Mouse (Mus musculus) E14TG2a.4 (cell line): ENCODE measurements at regions not wholly inside any gene's neighbourhood (a gene's known extent, or its start where the extent isn't known, plus 50 kb on each side); places are given as distances from the start of the nearest gene placed in this dataset.

Source experiments
- H3K27me3 ChIP-seq: 2 replicates; pipeline ENCODE4 v1.6.1; 2014; ENCODE audit warnings: low read length, control low read depth; ENCODE audit not compliant: insufficient read depth
- H3K36me3 ChIP-seq: 2 replicates; pipeline ENCODE4 v1.6.1; 2014; ENCODE audit warnings: low read length, control low read depth; ENCODE audit not compliant: insufficient read depth
- H3K4me1 ChIP-seq: replicated peaks from 2 replicates; pipeline ENCODE4 v1.6.1; 2014; ENCODE audit warnings: low read depth, low read length, control low read depth
- H3K4me3 ChIP-seq: replicated peaks from 2 replicates; pipeline ENCODE4 v1.5.1; 2014; ENCODE audit warnings: mild to moderate bottlenecking, low read length
- H3K9me3 ChIP-seq: 2 replicates; pipeline ENCODE4 v1.6.1; 2014; ENCODE audit warnings: low read length, control low read depth
- CTCF ChIP-seq: conservative IDR thresholded peaks from 2 replicates; pipeline ENCODE4 v1.5.1; 2014; ENCODE audit warnings: low read length
- NANOG ChIP-seq: IDR thresholded peaks from 2 replicates; pipeline ENCODE4 v1.6.1; 2014; ENCODE audit warnings: borderline replicate concordance, low read length, mixed read lengths
- POU5F1 ChIP-seq: IDR thresholded peaks from 2 replicates; pipeline ENCODE4 v1.6.1; 2014; ENCODE audit warnings: low read length, borderline replicate concordance

- no peaks in the 10 kb centered on the region for H3K36me3 ChIP-seq
- H3K4me1 ChIP-seq = no peaks in the 10 kb centered on the region
- TF ChIP-seq POU5F1 (no peak), NANOG (no peak), CTCF (no peak)
- no peak overlapping the region for H3K4me3 ChIP-seq
- H3K27me3 ChIP-seq = no peaks in the 10 kb centered on the region
- no peaks in the 10 kb centered on the region for H3K9me3 ChIP-seq
Observed at GRCm38 (mm10) chrX:62176011-62176410, 107.3 kb upstream of the 4933402E13Rik start.

DNA sequence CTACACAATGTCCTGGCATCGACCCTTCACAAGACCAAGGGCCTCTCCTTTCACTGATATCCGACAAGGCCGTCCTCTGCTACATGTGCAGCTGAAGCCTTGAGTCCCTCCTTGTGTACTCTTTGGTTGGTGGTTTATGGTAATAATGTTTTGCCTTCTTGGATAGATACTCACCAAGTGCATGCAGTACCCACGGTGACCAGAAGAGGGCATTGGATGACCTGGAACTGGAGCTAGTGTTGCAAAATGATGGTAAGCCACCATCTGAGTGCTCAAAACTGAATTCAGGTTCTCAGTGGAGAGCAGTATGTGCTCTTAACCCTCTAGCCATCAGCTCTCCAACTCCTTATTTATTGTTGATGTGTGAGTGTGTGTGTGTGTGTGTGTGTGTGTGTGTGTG lies 103.2 kb upstream of the 4933402E13Rik start:
- Histone ChIP-seq H3K4me1 (no peaks in the 10 kb centered on the region), H3K27me3 (no peaks in the 10 kb centered on the region), H3K4me3 (no peak overlapping the region), H3K36me3 (no peaks in the 10 kb centered on the region), H3K9me3 (no peaks in the 10 kb centered on the region)
- TF ChIP-seq POU5F1 = no peak
- TF ChIP-seq NANOG = no peak
- peak; percentile 53 for TF ChIP-seq CTCF
